Mouse (Mus musculus) midbrain, embryonic 16.5 days (tissue): ENCODE measurements around the gene Nos3. TPM values are rescaled to one million over a fixed set of nuclear protein-coding genes. Genes with fewer than 3 reads are reported as not detected.

ENCODE experiments used
- ATAC-seq: fragments of 200-750 bp; cut with Nextera tagmentation; 2 replicates; pipeline ENCODE4 v1.8.0; 2017; ENCODE audit warnings: moderate TSS enrichment
- H3K27ac ChIP-seq: fragments of 300-500 bp; sonication (generic); 2 replicates; pipeline ENCODE4 v1.5.1; 2014; ENCODE audit warnings: mild to moderate bottlenecking, low read length, mixed read lengths
- H3K27me3 ChIP-seq: fragments of 300-500 bp; sonication (generic); 2 replicates; pipeline ENCODE4 v1.6.1; 2014; ENCODE audit warnings: low read depth, low read length, mixed read lengths; ENCODE audit not compliant: control insufficient read depth, insufficient read depth
- H3K36me3 ChIP-seq: fragments of 300-500 bp; sonication (generic); 2 replicates; pipeline ENCODE4 v1.6.1; 2014; ENCODE audit warnings: mild to moderate bottlenecking, low read length, moderate library complexity, mixed read lengths; ENCODE audit not compliant: control insufficient read depth, insufficient read depth
- H3K4me1 ChIP-seq: fragments of 300-500 bp; sonication (generic); 2 replicates; pipeline ENCODE4 v1.6.1; 2014; ENCODE audit warnings: mild to moderate bottlenecking, low read length, mixed read lengths; ENCODE audit not compliant: control insufficient read depth, insufficient read depth
- H3K4me2 ChIP-seq: fragments of 300-500 bp; sonication (generic); 2 replicates; pipeline ENCODE4 v1.6.1; 2014; ENCODE audit warnings: mild to moderate bottlenecking, low read length, mixed read lengths
- H3K4me3 ChIP-seq: fragments of 300-500 bp; sonication (generic); 2 replicates; pipeline ENCODE4 v1.5.1; 2014; ENCODE audit warnings: low read depth, mild to moderate bottlenecking, low read length, moderate library complexity, mixed read lengths
- H3K9ac ChIP-seq: fragments of 300-500 bp; sonication (generic); 2 replicates; pipeline ENCODE4 v1.6.1; 2014; ENCODE audit warnings: low read depth, low read length, mixed read lengths
- H3K9me3 ChIP-seq: fragments of 300-500 bp; sonication (generic); replicated peaks from 2 replicates; pipeline ENCODE4 v1.6.1; 2014; ENCODE audit warnings: mild to moderate bottlenecking, low read length, mixed read lengths; ENCODE audit not compliant: control insufficient read depth, poor library complexity, severe bottlenecking
- WGBS: fragments of 180-500 bp; shearing (Covaris S2); extraction: QIAGEN DNeasy Blood & Tissue Kit; methylation state at CpG from one replicate; pipeline ENCODE4 v1.1.7; 2014; 5-methylcytosine and 5-hydroxymethylcytosine counted together
- polyA plus RNA-seq: library from polyadenylated mRNA; unstranded; fragments of >200 nt; fragmentation: Nextera tagmentation; extraction: Ambion mirVana; gene quantifications from 2 replicates; pipeline ENCODE4 v1.2.1, GENCODE M21; 2015

The Nos3 gene
- polyA plus RNA-seq, 1 experiment from 2014 or later, result 8.8 TPM

DNA sequence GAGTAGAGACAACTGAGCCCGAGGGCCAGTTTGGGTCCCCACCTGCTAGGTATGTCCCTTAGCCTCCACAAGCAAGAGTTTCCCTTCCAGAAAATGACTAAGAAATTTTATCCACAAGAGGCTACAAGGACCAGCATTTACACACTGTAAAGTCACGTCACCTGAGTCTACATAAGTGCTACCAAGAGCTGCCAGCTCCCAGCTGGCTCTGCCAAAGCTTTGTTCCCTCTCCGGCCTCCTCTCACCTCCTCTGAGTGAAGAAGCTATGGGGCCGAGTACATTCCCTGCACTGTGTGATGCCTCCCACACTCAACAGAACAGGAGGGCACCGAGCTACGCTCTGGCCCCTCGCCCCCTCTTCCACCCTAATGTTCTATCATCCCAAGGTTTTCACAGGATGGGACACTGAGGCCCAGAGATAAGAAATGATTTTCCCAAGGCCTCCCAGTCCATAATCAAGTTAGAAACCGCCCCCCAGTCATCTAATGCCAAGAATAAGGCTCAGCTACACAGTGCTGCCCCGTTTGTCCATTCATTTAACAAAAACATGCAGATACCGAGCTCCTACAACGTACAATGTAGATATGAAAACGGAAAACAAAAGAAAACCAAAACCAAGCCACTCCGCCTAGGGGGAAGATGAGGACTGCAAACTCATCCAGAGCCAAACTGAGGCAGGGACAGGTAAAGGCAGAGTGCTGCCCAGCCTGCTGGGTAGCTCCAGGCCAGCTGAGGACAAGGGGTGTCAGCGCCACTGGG lies 22.2 kb upstream of the Nos3 start:
- H3K27ac ChIP-seq, result no peak overlapping the region

DNA sequence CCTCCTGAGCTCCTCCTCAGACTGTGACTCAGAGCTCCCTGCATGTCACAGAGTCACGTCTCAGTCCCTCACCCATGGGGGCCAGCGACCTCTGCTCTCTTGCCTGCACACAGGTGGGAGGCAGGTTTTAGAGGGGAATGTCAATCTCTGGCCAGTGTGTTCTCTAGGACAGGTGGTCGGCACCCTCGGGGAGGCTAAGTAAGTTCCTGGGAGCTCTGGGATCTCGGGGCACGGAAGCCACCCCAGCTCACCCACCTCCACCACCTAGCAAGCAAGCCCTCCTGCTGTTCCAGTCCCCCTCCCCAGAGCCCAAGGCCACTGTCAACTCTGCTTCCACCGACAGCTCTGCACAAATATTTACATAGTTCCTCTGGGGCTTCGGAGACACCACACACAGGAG lies 21.6 kb upstream of the Nos3 start:
- Histone ChIP-seq H3K4me1 (peaks cover 29% of the 10 kb centered on the region), H3K9ac (no peak overlapping the region), H3K4me3 (no peak overlapping the region), H3K4me2 (no peak overlapping the region), H3K36me3 (no peaks in the 10 kb centered on the region), H3K9me3 (no peaks in the 10 kb centered on the region), H3K27me3 (no peaks in the 10 kb centered on the region), H3K27ac (peak overlapping the region; percentile 83; the same call in 1 of the 2 replicates)
- 46% methylated on average over 8 of the region's 8 CpGs for WGBS
- no peak for ATAC-seq

More for the DNA sequence above, 22.2 kb upstream of the Nos3 start:
- ATAC-seq, result no peak
- 83% methylated on average over 14 of the region's 14 CpGs for WGBS
- Histone ChIP-seq H3K36me3 (no peaks in the 10 kb centered on the region), H3K4me1 (peaks cover 26% of the 10 kb centered on the region), H3K27me3 (no peaks in the 10 kb centered on the region), H3K4me3 (no peak overlapping the region), H3K4me2 (no peak overlapping the region), H3K9ac (no peak overlapping the region), H3K9me3 (no peaks in the 10 kb centered on the region)

GRCm38 (mm10) chr5:24343379-24343778 lies 21.2 kb upstream of the Nos3 start:
- H3K9ac ChIP-seq, result peak overlapping the region; percentile 57; the same call in 1 of the 2 replicates
- ATAC-seq, result no peak
- no peak overlapping the region for H3K4me3 ChIP-seq
- no peaks in the 10 kb centered on the region for H3K27me3 ChIP-seq
- peak overlapping the region; percentile 83 for H3K27ac ChIP-seq
- H3K4me1 ChIP-seq, result peaks cover 31% of the 10 kb centered on the region
- no peaks in the 10 kb centered on the region for H3K9me3 ChIP-seq
- H3K4me2 ChIP-seq, result no peak overlapping the region
- no peaks in the 10 kb centered on the region for H3K36me3 ChIP-seq

DNA sequence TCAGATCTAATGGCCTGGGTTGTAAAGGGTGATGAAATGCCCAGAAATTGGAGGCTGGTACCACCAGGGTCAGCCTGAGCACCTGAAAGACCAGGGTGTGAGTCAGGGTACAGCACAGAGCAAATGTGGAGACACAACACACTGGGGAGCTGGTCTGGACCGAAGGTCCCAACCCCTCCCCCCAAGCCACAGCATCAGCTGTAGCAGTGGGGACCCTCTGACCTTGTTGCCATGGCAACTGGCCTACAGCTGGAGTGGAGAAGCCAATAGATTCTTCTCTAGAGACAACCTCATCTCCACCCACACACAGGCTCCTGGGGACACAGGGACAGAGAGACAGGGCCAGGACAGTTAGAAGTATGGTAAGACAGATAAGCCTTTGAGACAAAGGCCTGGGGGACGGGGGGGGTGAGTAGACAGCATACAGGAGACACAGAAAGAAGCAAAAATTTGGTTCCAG lies 20.6 kb upstream of the Nos3 start:
- peak overlapping the region; percentile 57 for H3K9ac ChIP-seq
- H3K4me3 ChIP-seq, result no peak overlapping the region
- ATAC-seq, result peak; percentile 33; the same call in 1 of the 2 replicates
- H3K4me1 ChIP-seq, result peaks cover 36% of the 10 kb centered on the region
- H3K9me3 ChIP-seq, result no peaks in the 10 kb centered on the region
- peak overlapping the region; percentile 37 for H3K4me2 ChIP-seq
- H3K27ac ChIP-seq, result peak overlapping the region; percentile 83
- H3K36me3 ChIP-seq, result no peaks in the 10 kb centered on the region
- no peaks in the 10 kb centered on the region for H3K27me3 ChIP-seq
- WGBS, result 3% methylated on average over 2 of the region's 2 CpGs

DNA sequence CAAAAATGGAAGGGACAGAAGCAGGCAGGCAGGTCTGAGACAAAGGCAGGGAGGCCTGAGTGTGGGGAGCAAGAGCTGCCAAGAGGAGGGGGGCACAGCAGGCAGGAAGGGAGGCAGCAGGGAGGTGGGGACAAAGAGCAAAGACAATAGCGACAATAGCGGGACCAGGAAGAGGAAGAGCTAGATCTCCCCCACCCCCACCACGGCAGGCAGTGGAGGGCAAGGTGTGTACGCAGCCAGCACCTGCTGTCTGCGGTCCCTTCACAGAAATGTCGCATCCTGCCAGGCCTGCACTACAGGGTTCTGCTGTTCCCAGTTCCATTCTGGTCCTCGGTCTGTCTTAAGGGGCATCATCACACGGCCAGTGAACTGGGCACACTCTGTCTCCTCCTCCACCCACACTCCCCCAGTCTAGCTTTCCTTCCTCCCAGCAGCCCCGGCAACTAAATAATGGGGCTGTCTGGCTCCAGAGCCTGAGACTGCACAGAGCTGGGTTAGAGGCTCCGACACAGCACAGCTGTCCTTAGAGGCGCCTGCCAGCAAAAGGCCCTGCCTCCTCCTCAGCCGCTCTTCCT lies 20.0 kb upstream of the Nos3 start:
- H3K36me3 ChIP-seq, result no peaks in the 10 kb centered on the region
- H3K4me2 ChIP-seq, result peak overlapping the region; percentile 37
- ATAC-seq, result peak; percentile 23; the same call in 1 of the 2 replicates
- WGBS, result 7% methylated on average over 12 of the region's 12 CpGs
- H3K9me3 ChIP-seq, result no peaks in the 10 kb centered on the region
- H3K27ac ChIP-seq, result peak overlapping the region; percentile 83
- H3K9ac ChIP-seq, result peak overlapping the region; percentile 57
- H3K27me3 ChIP-seq, result no peaks in the 10 kb centered on the region
- H3K4me1 ChIP-seq, result peaks cover 42% of the 10 kb centered on the region
- H3K4me3 ChIP-seq, result no peak overlapping the region

DNA sequence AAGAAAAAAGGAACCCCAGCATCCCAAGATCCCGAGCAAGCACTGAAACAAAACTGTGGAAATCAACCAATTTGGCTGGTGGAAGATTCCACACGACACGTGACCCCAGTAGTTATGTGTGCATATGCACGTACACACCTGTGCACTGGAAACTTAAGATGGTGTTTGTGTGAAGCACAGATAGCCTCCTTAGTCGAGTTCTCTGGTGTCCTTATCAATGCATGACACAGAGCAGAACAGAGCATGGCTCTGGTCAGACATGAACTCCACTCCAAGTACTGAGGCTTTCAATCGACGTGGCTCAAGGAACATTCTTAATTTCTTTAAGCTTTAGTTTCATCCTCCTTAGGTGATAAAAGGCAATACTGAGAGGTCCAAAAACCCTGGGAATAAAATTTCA lies 18.3 kb upstream of the Nos3 start:
- no peak overlapping the region for H3K4me3 ChIP-seq
- WGBS, result 91% methylated on average over 7 of the region's 7 CpGs
- peaks cover 56% of the 10 kb centered on the region for H3K4me1 ChIP-seq
- H3K9ac ChIP-seq, result no peak overlapping the region
- H3K27me3 ChIP-seq, result no peaks in the 10 kb centered on the region
- H3K9me3 ChIP-seq, result no peaks in the 10 kb centered on the region
- no peak overlapping the region for H3K27ac ChIP-seq
- no peaks in the 10 kb centered on the region for H3K36me3 ChIP-seq
- ATAC-seq, result no peak
- no peak overlapping the region for H3K4me2 ChIP-seq

DNA sequence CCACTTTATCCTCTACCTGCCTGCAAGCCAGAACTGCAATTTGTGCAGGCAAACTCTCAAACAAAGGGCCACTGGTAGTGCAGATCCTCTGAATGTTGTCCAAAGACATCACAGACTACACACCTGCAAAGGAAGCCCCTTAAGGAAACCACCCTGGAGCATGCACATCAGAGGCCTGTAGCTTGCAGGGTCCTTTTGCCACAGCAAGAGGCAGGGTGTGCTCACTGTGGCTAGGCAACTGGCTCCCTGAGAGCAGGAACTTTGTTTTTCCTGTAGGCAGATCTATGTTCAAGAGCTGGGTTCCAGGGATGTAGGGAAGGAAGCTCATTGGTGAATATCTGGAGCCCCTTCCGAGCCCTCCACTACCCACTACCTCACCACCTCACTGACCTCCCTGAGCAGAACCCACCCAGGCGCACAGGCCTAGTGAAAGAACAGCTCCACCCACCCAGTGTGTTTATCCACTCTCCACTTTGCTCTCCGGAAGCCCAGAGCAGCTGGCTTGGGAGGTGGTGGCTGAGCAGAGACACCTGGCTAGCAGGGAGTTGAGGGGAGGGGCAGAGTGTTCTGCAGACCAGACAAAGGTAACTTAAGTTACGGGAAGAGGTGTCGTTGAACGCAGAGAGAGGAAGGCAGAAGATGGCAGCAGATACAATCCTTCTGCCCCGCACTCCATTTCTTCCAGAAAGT lies 17.3 kb upstream of the Nos3 start:
- H3K9ac ChIP-seq, result no peak overlapping the region; the same call in 1 of the 2 replicates
- ATAC-seq, result no peak
- peaks cover 61% of the 10 kb centered on the region for H3K4me1 ChIP-seq
- no peaks in the 10 kb centered on the region for H3K27me3 ChIP-seq
- H3K27ac ChIP-seq, result no peak overlapping the region
- no peaks in the 10 kb centered on the region for H3K36me3 ChIP-seq
- 57% methylated on average over 7 of the region's 7 CpGs for WGBS
- H3K4me2 ChIP-seq, result peak overlapping the region; percentile 99
- H3K9me3 ChIP-seq, result no peaks in the 10 kb centered on the region
- peak overlapping the region; percentile 56 for H3K4me3 ChIP-seq

DNA sequence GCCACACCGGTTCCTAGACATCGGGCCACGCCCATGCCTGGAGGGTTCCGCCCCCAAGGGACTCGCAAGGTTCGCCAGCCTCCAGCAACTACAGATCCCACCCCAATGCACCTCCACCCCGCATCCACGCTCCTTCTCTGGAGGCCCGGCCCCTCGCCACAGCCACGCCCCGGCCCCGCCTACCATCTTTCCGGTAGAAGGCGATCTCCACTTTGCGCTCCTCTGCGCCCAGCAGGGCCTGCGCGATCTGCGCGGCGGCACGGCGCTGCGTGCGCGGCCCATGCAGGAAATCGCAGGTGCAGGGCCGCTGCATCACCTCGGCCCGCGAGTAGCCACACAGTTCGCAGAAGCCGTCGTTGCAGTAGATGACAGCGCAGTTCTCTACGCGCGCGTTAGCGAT lies 16.5 kb upstream of the Nos3 start:
- no peaks in the 10 kb centered on the region for H3K9me3 ChIP-seq
- no peaks in the 10 kb centered on the region for H3K27me3 ChIP-seq
- H3K36me3 ChIP-seq, result no peaks in the 10 kb centered on the region
- ATAC-seq, result peak; percentile 26
- H3K4me1 ChIP-seq, result peaks cover 68% of the 10 kb centered on the region
- 0% methylated on average over 41 of the region's 41 CpGs for WGBS
- peak overlapping the region; percentile 70 for H3K9ac ChIP-seq
- peak overlapping the region; percentile 99 for H3K4me2 ChIP-seq
- peak overlapping the region; percentile 56 for H3K4me3 ChIP-seq
- H3K27ac ChIP-seq, result peak overlapping the region; percentile 64; the same call in 1 of the 2 replicates

DNA sequence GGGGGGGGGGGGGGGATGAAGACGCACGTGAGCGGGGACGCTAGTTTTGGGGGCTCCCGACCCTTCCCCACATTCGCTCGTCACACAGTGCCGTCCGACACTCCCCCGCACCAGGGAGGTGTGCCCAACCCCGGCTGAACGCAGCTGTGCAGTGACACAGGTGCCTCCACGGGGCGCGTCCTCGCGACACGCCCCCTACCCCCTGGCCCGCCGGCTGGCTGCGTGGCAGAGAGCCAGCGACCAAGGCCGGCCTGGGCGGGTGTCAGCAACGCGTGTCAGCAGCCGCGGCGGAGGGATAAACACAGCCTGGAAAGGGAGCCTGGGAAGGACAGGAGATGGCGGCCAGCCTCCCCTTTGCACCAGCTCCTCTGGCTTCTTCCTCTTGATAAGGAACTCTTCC lies 16.1 kb upstream of the Nos3 start:
- H3K9ac ChIP-seq, result peak overlapping the region; percentile 70
- 0% methylated on average over 19 of the region's 30 CpGs for WGBS
- no peaks in the 10 kb centered on the region for H3K36me3 ChIP-seq
- peak overlapping the region; percentile 56 for H3K4me3 ChIP-seq
- H3K27ac ChIP-seq, result peak overlapping the region; percentile 64
- H3K4me1 ChIP-seq, result peaks cover 66% of the 10 kb centered on the region
- no peaks in the 10 kb centered on the region for H3K9me3 ChIP-seq
- H3K4me2 ChIP-seq, result peak overlapping the region; percentile 99
- no peak for ATAC-seq
- H3K27me3 ChIP-seq, result no peaks in the 10 kb centered on the region
